Mouse (Mus musculus): ENCODE results near the gene Mindy1. TPM values are rescaled to one million over a fixed set of nuclear protein-coding genes. Genes with fewer than 3 reads are reported as not detected.
A peak's percentile ranks its signal among the peaks of the same experiment; 100 is the strongest.

The Mindy1 gene
- polyA plus RNA-seq, 1 experiment from 2014 or later, result 41.6 TPM

- Histone ChIP-seq H3K4me1 (no peaks in the 10 kb centered on the region), H3K4me3 (no peak overlapping the region), H3K4me2 (no peak overlapping the region), H3K9ac (no peak overlapping the region), H3K9me3 (no peaks in the 10 kb centered on the region), H3K27ac (0 out of 2 replicates have a peak overlapping the region, but pooled peaks have one; percentile 1), H3K27me3 (no peaks in the 10 kb centered on the region), H3K36me3 (peaks cover 32% of the 10 kb centered on the region)
- WGBS, result 66% methylated on average over 11 of the region's 11 CpGs
- ATAC-seq (ENCODE audit: borderline replicate concordance, extremely low read depth, low FRiP score, low TSS enrichment), result no peak
These were observed 14.4 kb downstream of the Mindy1 start for GRCm38 (mm10) chr3:95295321-95296102.

- no peak; the same call in 1 of the 2 replicates for ATAC-seq (ENCODE audit: borderline replicate concordance, extremely low read depth, low FRiP score, low TSS enrichment)
- Histone ChIP-seq H3K36me3 (peaks cover 32% of the 10 kb centered on the region), H3K27ac (0 out of 2 replicates have a peak overlapping the region, but pooled peaks have one; percentile 1)
These were observed 14.9 kb downstream of the Mindy1 start for GRCm38 (mm10) chr3:95296103-95296469.

GRCm38 (mm10) chr3:95298018-95298417 lies 16.9 kb downstream of the Mindy1 start:
- H3K4me2 ChIP-seq, result no peak overlapping the region
- WGBS, result 60% methylated on average over 7 of the region's 7 CpGs
- H3K36me3 ChIP-seq, result peaks cover 29% of the 10 kb centered on the region
- no peak overlapping the region for H3K9ac ChIP-seq
- H3K27me3 ChIP-seq, result no peaks in the 10 kb centered on the region
- no peak overlapping the region for H3K27ac ChIP-seq
- H3K4me1 ChIP-seq, result no peaks in the 10 kb centered on the region
- no peak for ATAC-seq (ENCODE audit: borderline replicate concordance, extremely low read depth, low FRiP score, low TSS enrichment)
- H3K9me3 ChIP-seq, result no peaks in the 10 kb centered on the region
- no peak overlapping the region for H3K4me3 ChIP-seq

More at GRCm38 (mm10) chr3:95296103-95296469, 14.9 kb downstream of the Mindy1 start:
- no peaks in the 10 kb centered on the region for H3K27me3 ChIP-seq
- H3K4me1 ChIP-seq, result no peaks in the 10 kb centered on the region
- H3K9ac ChIP-seq, result no peak overlapping the region
- no peak overlapping the region for H3K4me2 ChIP-seq
- 8% methylated on average over 5 of the region's 5 CpGs for WGBS
- H3K4me3 ChIP-seq, result no peak overlapping the region
- no peaks in the 10 kb centered on the region for H3K9me3 ChIP-seq

GRCm38 (mm10) chr3:95301204-95301796 lies 20.2 kb downstream of the Mindy1 start:
- H3K27me3 ChIP-seq, result no peaks in the 10 kb centered on the region
- no peak for ATAC-seq (ENCODE audit: borderline replicate concordance, extremely low read depth, low FRiP score, low TSS enrichment)
- peaks cover 8% of the 10 kb centered on the region; the same call in 1 of the 2 replicates for H3K36me3 ChIP-seq
- 68% methylated on average over 3 of the region's 3 CpGs for WGBS
- H3K4me1 ChIP-seq, result no peaks in the 10 kb centered on the region
- no peak overlapping the region for H3K4me2 ChIP-seq
- H3K4me3 ChIP-seq, result no peak overlapping the region
- no peak overlapping the region for H3K27ac ChIP-seq
- H3K9ac ChIP-seq, result no peak overlapping the region
- no peaks in the 10 kb centered on the region for H3K9me3 ChIP-seq

DNA sequence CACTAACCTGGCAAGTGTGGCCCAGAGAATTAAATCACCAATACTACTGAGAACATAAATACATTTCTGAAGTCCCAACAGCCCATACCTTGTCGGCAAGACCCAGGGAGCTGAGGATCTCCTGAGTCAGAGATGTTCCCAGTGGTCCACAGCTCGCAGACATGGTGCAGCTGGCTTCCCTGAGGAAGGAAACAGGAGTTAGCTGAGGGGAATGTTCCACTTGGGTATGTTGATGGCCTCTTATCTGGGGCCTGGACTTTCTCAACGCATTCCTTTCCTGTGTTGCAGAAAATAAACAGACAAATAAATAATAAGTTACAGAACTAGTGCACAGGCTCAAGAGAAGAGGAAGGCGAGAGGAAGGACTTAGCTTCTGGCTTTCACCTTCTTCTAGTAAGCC lies 25.1 kb downstream of the Mindy1 start:
- no peaks in the 10 kb centered on the region for H3K36me3 ChIP-seq
- no peak overlapping the region for H3K4me3 ChIP-seq
- no peak overlapping the region for H3K4me2 ChIP-seq
- no peaks in the 10 kb centered on the region for H3K27me3 ChIP-seq
- 58% methylated on average over 4 of the region's 4 CpGs for WGBS
- H3K9me3 ChIP-seq, result no peaks in the 10 kb centered on the region
- no peak overlapping the region for H3K9ac ChIP-seq
- H3K27ac ChIP-seq, result no peak overlapping the region
- ATAC-seq (ENCODE audit: borderline replicate concordance, extremely low read depth, low FRiP score, low TSS enrichment), result no peak
- H3K4me1 ChIP-seq, result no peaks in the 10 kb centered on the region

- Histone ChIP-seq H3K4me3 (no peak within 1 kb of the TSS), H3K36me3 (no peaks in the 10 kb centered on the region), H3K9ac (no peak within 1 kb of the TSS), H3K27ac (no peak within 1 kb of the TSS), H3K4me2 (no peak within 1 kb of the TSS), H3K9me3 (no peaks in the 10 kb centered on the region), H3K4me1 (no peaks in the 10 kb centered on the region), H3K27me3 (no peaks in the 10 kb centered on the region)
- 27% methylated on average over 7 of the region's 7 CpGs for WGBS
- no peak for ATAC-seq (ENCODE audit: borderline replicate concordance, extremely low read depth, low FRiP score, low TSS enrichment)
These were observed 26.0 kb downstream of the Mindy1 start, which contains the start of gene Anxa9 for GRCm38 (mm10) chr3:95307100-95307499. TSS of gene Anxa9 (minus strand) at chr3:95307176.

DNA sequence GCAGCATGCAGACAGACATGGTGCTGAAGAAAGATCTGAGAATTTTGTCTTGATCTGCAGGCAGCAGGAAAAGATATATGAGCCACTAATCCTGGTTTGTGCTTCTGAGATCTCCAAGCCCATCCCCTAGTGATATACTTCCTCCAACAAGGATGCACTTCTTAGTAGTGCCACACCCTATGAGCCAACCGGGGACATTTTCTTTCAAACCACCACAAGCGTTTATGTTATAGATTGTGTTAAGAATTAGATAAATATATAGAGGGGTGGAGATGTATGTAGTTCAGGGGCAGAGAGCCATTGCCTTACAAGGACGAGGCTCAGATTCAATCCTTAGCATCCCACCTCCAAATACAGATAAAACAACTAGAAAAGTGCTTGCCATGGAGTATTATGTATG lies 29.4 kb downstream of the Mindy1 start:
- WGBS, result 50% methylated on average over 3 of the region's 3 CpGs
- Histone ChIP-seq H3K4me1 (peaks cover 13% of the 10 kb centered on the region), H3K9ac (no peak overlapping the region), H3K27ac (no peak overlapping the region), H3K36me3 (no peaks in the 10 kb centered on the region), H3K4me3 (no peak overlapping the region), H3K4me2 (no peak overlapping the region), H3K9me3 (no peaks in the 10 kb centered on the region), H3K27me3 (no peaks in the 10 kb centered on the region)
- no peak for ATAC-seq (ENCODE audit: borderline replicate concordance, extremely low read depth, low FRiP score, low TSS enrichment)

GRCm38 (mm10) chr3:95310968-95311882 lies 30.1 kb downstream of the Mindy1 start:
- Histone ChIP-seq H3K4me1 (peaks cover 20% of the 10 kb centered on the region), H3K4me3 (no peak overlapping the region), H3K27ac (no peak overlapping the region), H3K9ac (no peak overlapping the region), H3K9me3 (no peaks in the 10 kb centered on the region), H3K36me3 (no peaks in the 10 kb centered on the region), H3K27me3 (no peaks in the 10 kb centered on the region), H3K4me2 (no peak overlapping the region)
- no peak for ATAC-seq (ENCODE audit: borderline replicate concordance, extremely low read depth, low FRiP score, low TSS enrichment)
- 59% methylated on average over 9 of the region's 9 CpGs for WGBS

DNA sequence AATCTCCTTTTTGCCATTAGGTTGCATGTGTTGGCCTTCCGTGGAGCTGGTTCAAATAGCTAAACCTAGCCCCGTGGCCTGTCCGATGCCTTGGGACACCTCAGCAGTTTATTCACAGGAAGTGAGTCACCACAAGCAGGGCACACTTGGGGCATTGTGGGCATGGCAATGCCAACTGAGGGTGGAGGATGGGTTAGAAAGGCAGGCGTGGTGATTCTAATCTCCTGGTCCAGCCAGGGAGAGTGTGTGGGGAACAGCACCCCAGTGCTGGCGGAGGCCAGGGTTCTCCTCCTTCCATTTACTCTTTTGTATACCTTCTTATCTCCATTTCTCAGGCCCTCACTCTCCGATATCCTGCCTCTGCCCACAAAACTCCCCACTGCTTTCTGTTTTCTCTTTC lies 31.5 kb downstream of the Mindy1 start:
- Histone ChIP-seq H3K27me3 (no peaks in the 10 kb centered on the region), H3K9me3 (no peaks in the 10 kb centered on the region), H3K4me3 (no peak overlapping the region), H3K9ac (no peak overlapping the region), H3K27ac (no peak overlapping the region), H3K4me2 (no peak overlapping the region), H3K4me1 (peaks cover 32% of the 10 kb centered on the region), H3K36me3 (no peaks in the 10 kb centered on the region)
- ATAC-seq (ENCODE audit: borderline replicate concordance, extremely low read depth, low FRiP score, low TSS enrichment), result no peak
- 59% methylated on average over 6 of the region's 6 CpGs for WGBS

DNA sequence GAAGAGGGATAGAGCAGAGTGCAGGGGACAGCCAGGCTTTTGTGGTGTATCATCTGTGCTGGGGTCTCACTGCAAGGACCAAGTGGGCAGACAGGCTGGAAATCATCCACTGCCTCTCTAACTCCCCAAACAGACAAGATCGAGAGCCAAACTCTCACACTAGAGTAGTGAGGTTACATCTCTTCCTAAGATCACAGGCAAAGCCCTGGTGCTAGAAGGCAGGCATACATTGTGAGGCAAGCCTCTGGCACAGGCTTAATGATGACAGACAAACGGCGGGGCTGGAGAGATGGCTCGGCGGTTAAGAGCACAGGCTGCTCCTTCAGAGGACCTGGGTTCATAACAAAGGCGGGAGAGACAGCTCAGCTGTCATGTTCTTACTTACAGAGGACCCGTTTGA lies 32.3 kb downstream of the Mindy1 start:
- ATAC-seq (ENCODE audit: borderline replicate concordance, extremely low read depth, low FRiP score, low TSS enrichment), result no peak
- no peak overlapping the region for H3K27ac ChIP-seq

GRCm38 (mm10) chr3:95314075-95314474 lies 32.9 kb downstream of the Mindy1 start:
- Histone ChIP-seq H3K9ac (no peak overlapping the region; the same call in 1 of the 2 replicates), H3K27ac (no peak overlapping the region), H3K4me1 (peaks cover 44% of the 10 kb centered on the region), H3K9me3 (no peaks in the 10 kb centered on the region), H3K4me3 (peak overlapping the region; percentile 95; the same call in 1 of the 2 replicates), H3K36me3 (no peaks in the 10 kb centered on the region), H3K4me2 (peak overlapping the region; percentile 82), H3K27me3 (no peaks in the 10 kb centered on the region)
- 69% methylated on average over 6 of the region's 6 CpGs for WGBS
- no peak for ATAC-seq (ENCODE audit: borderline replicate concordance, extremely low read depth, low FRiP score, low TSS enrichment)

More for the DNA sequence above, 32.3 kb downstream of the Mindy1 start:
- WGBS, result 39% methylated on average over 7 of the region's 7 CpGs
- H3K4me3 ChIP-seq, result no peak overlapping the region
- H3K36me3 ChIP-seq, result no peaks in the 10 kb centered on the region
- H3K9ac ChIP-seq, result no peak overlapping the region
- no peaks in the 10 kb centered on the region for H3K27me3 ChIP-seq
- H3K4me2 ChIP-seq, result no peak overlapping the region
- peaks cover 38% of the 10 kb centered on the region for H3K4me1 ChIP-seq
- no peaks in the 10 kb centered on the region for H3K9me3 ChIP-seq
